Mouse (Mus musculus): ENCODE data around the gene Npsr1. TPM values are rescaled to one million over a fixed set of nuclear protein-coding genes. Genes with fewer than 3 reads are reported as not detected.

Gene Npsr1
- polyA plus RNA-seq, 1 experiment from 2014 or later, result not detected

GRCm38 (mm10) chr9:24186289-24186688 lies 88.5 kb downstream of the Npsr1 start:
- ATAC-seq (ENCODE audit: low FRiP score) (no peak), DNase-seq (ENCODE audit: low spot score) (no peak)
- Histone ChIP-seq H3K36me3 (ENCODE audit: control insufficient read depth, insufficient read depth, low read length) (no peaks in the 10 kb centered on the region), H3K4me1 (replicated peaks; ENCODE audit: control insufficient read depth, insufficient read depth, low read length) (no peaks in the 10 kb centered on the region), H3K9me3 (ENCODE audit: control insufficient read depth, low read length) (no peaks in the 10 kb centered on the region), H3K9ac (ENCODE audit: low read depth, low read length) (no peak overlapping the region), H3K4me3 (ENCODE audit: low read depth, low read length) (no peak overlapping the region), H3K27me3 (ENCODE audit: control insufficient read depth, insufficient read depth, low read length) (no peaks in the 10 kb centered on the region), H3K4me2 (replicated peaks; ENCODE audit: low read depth, low read length) (no peak overlapping the region), H3K27ac (ENCODE audit: low read depth, low read length) (no peak overlapping the region)
- 85% methylated on average over 5 of the region's 5 CpGs for WGBS

- Histone ChIP-seq H3K4me3 (ENCODE audit: low read depth, low read length) (no peak overlapping the region), H3K27me3 (ENCODE audit: control insufficient read depth, insufficient read depth, low read length) (no peaks in the 10 kb centered on the region), H3K9me3 (ENCODE audit: control insufficient read depth, low read length) (no peaks in the 10 kb centered on the region), H3K9ac (ENCODE audit: low read depth, low read length) (no peak overlapping the region), H3K4me1 (replicated peaks; ENCODE audit: control insufficient read depth, insufficient read depth, low read length) (no peaks in the 10 kb centered on the region), H3K4me2 (replicated peaks; ENCODE audit: low read depth, low read length) (no peak overlapping the region), H3K27ac (ENCODE audit: low read depth, low read length) (no peak overlapping the region), H3K36me3 (ENCODE audit: control insufficient read depth, insufficient read depth, low read length) (no peaks in the 10 kb centered on the region)
- WGBS, result 48% methylated on average over 2 of the region's 2 CpGs
- no peak for ATAC-seq (ENCODE audit: low FRiP score)
- DNase-seq (ENCODE audit: low spot score), result peak; percentile 3
These were observed 91.9 kb downstream of the Npsr1 start for GRCm38 (mm10) chr9:24189511-24190260.

- Histone ChIP-seq H3K9me3 (ENCODE audit: control insufficient read depth, low read length) (no peaks in the 10 kb centered on the region), H3K4me2 (replicated peaks; ENCODE audit: low read depth, low read length) (no peak overlapping the region), H3K27me3 (ENCODE audit: control insufficient read depth, insufficient read depth, low read length) (no peaks in the 10 kb centered on the region), H3K4me1 (replicated peaks; ENCODE audit: control insufficient read depth, insufficient read depth, low read length) (no peaks in the 10 kb centered on the region), H3K36me3 (ENCODE audit: control insufficient read depth, insufficient read depth, low read length) (no peaks in the 10 kb centered on the region), H3K27ac (ENCODE audit: low read depth, low read length) (no peak overlapping the region), H3K4me3 (ENCODE audit: low read depth, low read length) (no peak overlapping the region), H3K9ac (ENCODE audit: low read depth, low read length) (no peak overlapping the region)
- no peak for ATAC-seq (ENCODE audit: low FRiP score)
- 57% methylated on average over 1 of the region's 1 CpGs for WGBS
- DNase-seq (ENCODE audit: low spot score), result no peak
These were observed 92.4 kb downstream of the Npsr1 start for GRCm38 (mm10) chr9:24190261-24190588.

- Histone ChIP-seq H3K4me3 (ENCODE audit: low read depth, low read length) (no peak overlapping the region), H3K4me1 (replicated peaks; ENCODE audit: control insufficient read depth, insufficient read depth, low read length) (no peaks in the 10 kb centered on the region), H3K9me3 (ENCODE audit: control insufficient read depth, low read length) (no peaks in the 10 kb centered on the region), H3K27ac (ENCODE audit: low read depth, low read length) (no peak overlapping the region), H3K36me3 (ENCODE audit: control insufficient read depth, insufficient read depth, low read length) (no peaks in the 10 kb centered on the region), H3K4me2 (replicated peaks; ENCODE audit: low read depth, low read length) (no peak overlapping the region), H3K27me3 (ENCODE audit: control insufficient read depth, insufficient read depth, low read length) (no peaks in the 10 kb centered on the region), H3K9ac (ENCODE audit: low read depth, low read length) (no peak overlapping the region)
- ATAC-seq (ENCODE audit: low FRiP score), result no peak
- 76% methylated on average over 1 of the region's 1 CpGs for WGBS
- DNase-seq (ENCODE audit: low spot score), result no peak
These were observed 100.5 kb downstream of the Npsr1 start for GRCm38 (mm10) chr9:24198254-24198653.

- no peak for ATAC-seq (ENCODE audit: low FRiP score)
These were observed 113.8 kb downstream of the Npsr1 start for GRCm38 (mm10) chr9:24211636-24212035.

GRCm38 (mm10) chr9:24217721-24218120 lies 119.9 kb downstream of the Npsr1 start:
- 71% methylated on average over 1 of the region's 1 CpGs for WGBS
- no peaks in the 10 kb centered on the region for H3K9me3 ChIP-seq (ENCODE audit: control insufficient read depth, low read length)
- DNase-seq (ENCODE audit: low spot score), result no peak
- ATAC-seq (ENCODE audit: low FRiP score), result no peak
- H3K4me3 ChIP-seq (ENCODE audit: low read depth, low read length), result no peak overlapping the region
- no peaks in the 10 kb centered on the region for H3K27me3 ChIP-seq (ENCODE audit: control insufficient read depth, insufficient read depth, low read length)
- H3K36me3 ChIP-seq (ENCODE audit: control insufficient read depth, insufficient read depth, low read length), result no peaks in the 10 kb centered on the region
- H3K4me1 ChIP-seq (replicated peaks; ENCODE audit: control insufficient read depth, insufficient read depth, low read length), result no peaks in the 10 kb centered on the region
- no peak overlapping the region for H3K27ac ChIP-seq (ENCODE audit: low read depth, low read length)
- H3K9ac ChIP-seq (ENCODE audit: low read depth, low read length), result no peak overlapping the region
- H3K4me2 ChIP-seq (replicated peaks; ENCODE audit: low read depth, low read length), result no peak overlapping the region

More at GRCm38 (mm10) chr9:24211636-24212035, 113.8 kb downstream of the Npsr1 start:
- no peak overlapping the region for H3K27ac ChIP-seq (ENCODE audit: low read depth, low read length)
- H3K4me1 ChIP-seq (replicated peaks; ENCODE audit: control insufficient read depth, insufficient read depth, low read length), result no peaks in the 10 kb centered on the region
- no peaks in the 10 kb centered on the region for H3K36me3 ChIP-seq (ENCODE audit: control insufficient read depth, insufficient read depth, low read length)
- H3K4me2 ChIP-seq (replicated peaks; ENCODE audit: low read depth, low read length), result no peak overlapping the region
- no peak for DNase-seq (ENCODE audit: low spot score)
- H3K9ac ChIP-seq (ENCODE audit: low read depth, low read length), result no peak overlapping the region
- no peaks in the 10 kb centered on the region for H3K9me3 ChIP-seq (ENCODE audit: control insufficient read depth, low read length)
- 97% methylated on average over 1 of the region's 1 CpGs for WGBS
- no peaks in the 10 kb centered on the region for H3K27me3 ChIP-seq (ENCODE audit: control insufficient read depth, insufficient read depth, low read length)
- no peak overlapping the region for H3K4me3 ChIP-seq (ENCODE audit: low read depth, low read length)

- H3K36me3 ChIP-seq (ENCODE audit: control insufficient read depth, insufficient read depth, low read length), result no peaks in the 10 kb centered on the region
- WGBS, result 100% methylated on average over 1 of the region's 1 CpGs
- H3K27me3 ChIP-seq (ENCODE audit: control insufficient read depth, insufficient read depth, low read length), result no peaks in the 10 kb centered on the region
- no peaks in the 10 kb centered on the region for H3K4me1 ChIP-seq (replicated peaks; ENCODE audit: control insufficient read depth, insufficient read depth, low read length)
- no peaks in the 10 kb centered on the region for H3K9me3 ChIP-seq (ENCODE audit: control insufficient read depth, low read length)
- H3K4me3 ChIP-seq (ENCODE audit: low read depth, low read length), result no peak overlapping the region
- H3K9ac ChIP-seq (ENCODE audit: low read depth, low read length), result no peak overlapping the region
- H3K4me2 ChIP-seq (replicated peaks; ENCODE audit: low read depth, low read length), result no peak overlapping the region
- DNase-seq (ENCODE audit: low spot score), result no peak
- ATAC-seq (ENCODE audit: low FRiP score), result no peak
- H3K27ac ChIP-seq (ENCODE audit: low read depth, low read length), result no peak overlapping the region
These were observed 138.7 kb downstream of the Npsr1 start for GRCm38 (mm10) chr9:24236461-24236860.

- Histone ChIP-seq H3K9me3 (ENCODE audit: control insufficient read depth, low read length) (no peaks in the 10 kb centered on the region), H3K9ac (ENCODE audit: low read depth, low read length) (no peak overlapping the region)
- ATAC-seq (ENCODE audit: low FRiP score), result no peak
These were observed 149.8 kb downstream of the Npsr1 start for GRCm38 (mm10) chr9:24247557-24247956.

GRCm38 (mm10) chr9:24254236-24254635 lies 156.4 kb downstream of the Npsr1 start:
- no peak for DNase-seq (ENCODE audit: low spot score)
- ATAC-seq (ENCODE audit: low FRiP score), result no peak
- Histone ChIP-seq H3K9ac (ENCODE audit: low read depth, low read length) (no peak overlapping the region), H3K36me3 (ENCODE audit: control insufficient read depth, insufficient read depth, low read length) (no peaks in the 10 kb centered on the region), H3K4me2 (replicated peaks; ENCODE audit: low read depth, low read length) (no peak overlapping the region), H3K9me3 (ENCODE audit: control insufficient read depth, low read length) (no peaks in the 10 kb centered on the region), H3K27ac (ENCODE audit: low read depth, low read length) (no peak overlapping the region), H3K4me3 (ENCODE audit: low read depth, low read length) (no peak overlapping the region), H3K4me1 (replicated peaks; ENCODE audit: control insufficient read depth, insufficient read depth, low read length) (no peaks in the 10 kb centered on the region), H3K27me3 (ENCODE audit: control insufficient read depth, insufficient read depth, low read length) (no peaks in the 10 kb centered on the region)
- WGBS, result 55% methylated on average over 8 of the region's 8 CpGs

More at GRCm38 (mm10) chr9:24247557-24247956, 149.8 kb downstream of the Npsr1 start:
- Histone ChIP-seq H3K4me2 (replicated peaks; ENCODE audit: low read depth, low read length) (no peak overlapping the region), H3K27ac (ENCODE audit: low read depth, low read length) (no peak overlapping the region), H3K27me3 (ENCODE audit: control insufficient read depth, insufficient read depth, low read length) (no peaks in the 10 kb centered on the region), H3K36me3 (ENCODE audit: control insufficient read depth, insufficient read depth, low read length) (no peaks in the 10 kb centered on the region), H3K4me1 (replicated peaks; ENCODE audit: control insufficient read depth, insufficient read depth, low read length) (no peaks in the 10 kb centered on the region), H3K4me3 (ENCODE audit: low read depth, low read length) (no peak overlapping the region)
- DNase-seq (ENCODE audit: low spot score), result no peak

Measured in hindbrain, embryonic 11.5 days (tissue).